Comparison of ENCODE assay signal across 7 mouse cellular contexts in the genomic region with DNA sequence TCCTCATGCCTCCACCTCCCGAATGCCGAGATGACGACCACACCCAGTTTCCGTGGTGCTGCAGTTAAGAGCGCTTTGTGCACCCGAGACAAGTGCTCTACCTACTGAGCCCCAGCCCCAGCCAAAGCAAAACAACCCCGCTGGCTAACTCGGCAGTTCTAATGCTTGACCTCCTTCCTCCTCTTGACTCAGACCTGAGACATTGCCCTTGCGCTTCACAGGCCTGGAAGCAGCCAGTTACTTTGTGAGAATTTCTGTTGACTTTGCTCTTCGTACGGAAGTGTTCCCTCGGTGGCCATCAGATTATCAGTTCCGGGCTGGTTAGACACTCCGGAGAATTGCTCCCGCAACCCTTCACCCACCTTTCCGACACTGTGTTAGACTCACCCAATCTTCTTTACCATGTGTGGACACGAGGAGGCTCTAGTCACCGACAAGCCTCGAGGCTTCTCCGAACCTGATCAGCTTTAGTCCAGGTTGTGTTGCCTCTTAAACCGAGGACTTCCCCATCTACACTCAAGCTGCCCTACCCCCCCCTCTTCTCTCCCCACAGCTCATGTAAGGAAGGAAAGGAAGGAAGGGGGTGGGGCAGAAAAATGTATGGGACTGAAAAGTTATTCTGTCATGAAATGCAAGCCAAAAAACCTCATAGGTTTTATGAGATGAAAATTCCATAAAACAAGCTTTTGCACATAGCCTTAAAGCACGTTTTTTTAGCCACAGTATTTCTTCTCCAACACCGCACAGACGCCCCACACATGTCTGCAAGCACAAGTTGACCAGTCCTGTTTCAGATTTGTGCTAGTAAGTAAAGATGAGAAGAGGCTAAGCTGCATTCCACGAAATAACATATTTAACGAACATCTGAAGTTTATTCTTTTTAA. TPM values are rescaled to one million over a fixed set of nuclear protein-coding genes. Genes with fewer than 3 reads are reported as not detected.
DNase-seq lines count a peak whose midpoint lies in the region; ATAC-seq lines count a peak whose summit lies in the region.

No protein-coding gene starts in this region.

- H3K4me3 ChIP-seq in heart, embryonic 16.5 days (ENCODE audit: low read length): peak overlapping the region; percentile 42
- peak overlapping the region; percentile 65 for H3K4me3 ChIP-seq in liver, embryonic 15.5 days (replicated peaks)
- H3K4me3 ChIP-seq in forebrain, embryonic 14.5 days (ENCODE audit: low read depth, low read length): no peak overlapping the region

- 49% methylated on average over 26 of the region's 26 CpGs for WGBS in heart, embryonic 16.5 days
- WGBS in liver, embryonic 15.5 days (ENCODE audit: insufficient replicate concordance): 11% methylated on average over 26 of the region's 26 CpGs
- 81% methylated on average over 26 of the region's 26 CpGs for WGBS in forebrain, embryonic 14.5 days

- no peaks in the 10 kb centered on the region for H3K27me3 ChIP-seq in heart, embryonic 16.5 days (ENCODE audit: control insufficient read depth, insufficient read depth, low read length)
- no peaks in the 10 kb centered on the region for H3K27me3 ChIP-seq in liver, embryonic 15.5 days
- H3K27me3 ChIP-seq in splenic B cell, adult 2 months (ENCODE audit: control insufficient read depth, insufficient read depth, low read length, poor library complexity, severe bottlenecking): no peaks in the 10 kb centered on the region
- no peaks in the 10 kb centered on the region for H3K27me3 ChIP-seq in forebrain, embryonic 14.5 days (replicated peaks; ENCODE audit: control insufficient read depth, insufficient read depth, low read length)

- peak overlapping the region; percentile 74 for H3K27ac ChIP-seq in heart, embryonic 16.5 days (ENCODE audit: low read length)
- H3K27ac ChIP-seq in liver, embryonic 15.5 days (replicated peaks): peak overlapping the region; percentile 86
- H3K27ac ChIP-seq in forebrain, embryonic 14.5 days (ENCODE audit: low read depth, low read length): no peak overlapping the region

- peaks cover 6% of the 10 kb centered on the region for H3K4me1 ChIP-seq in heart, embryonic 16.5 days (ENCODE audit: control insufficient read depth, insufficient read depth, low read length)
- H3K4me1 ChIP-seq in liver, embryonic 15.5 days (replicated peaks): peaks cover 40% of the 10 kb centered on the region
- H3K4me1 ChIP-seq in forebrain, embryonic 14.5 days (ENCODE audit: control insufficient read depth, insufficient read depth, low read length): no peaks in the 10 kb centered on the region

- peak; percentile 59 for DNase-seq in T-cell, adult 2 months (ENCODE audit: low spot score)
- DNase-seq in splenic B cell, adult 2 months (ENCODE audit: low read depth, low spot score): peak; percentile 76
- DNase-seq in embryo, embryonic 10.5 days (ENCODE audit: low spot score): no peak
- no peak for DNase-seq in forebrain, embryonic 14.5 days (ENCODE audit: low spot score)

- no peaks in the 10 kb centered on the region for H3K9me3 ChIP-seq in heart, embryonic 16.5 days (replicated peaks; ENCODE audit: control insufficient read depth, low read length)
- H3K9me3 ChIP-seq in liver, embryonic 15.5 days (replicated peaks): no peaks in the 10 kb centered on the region
- no peaks in the 10 kb centered on the region for H3K9me3 ChIP-seq in forebrain, embryonic 14.5 days (replicated peaks; ENCODE audit: control insufficient read depth, low read length)

- H3K9ac ChIP-seq in heart, embryonic 16.5 days (ENCODE audit: low read length): peak overlapping the region; percentile 49
- H3K9ac ChIP-seq in liver, embryonic 15.5 days: peak overlapping the region; percentile 59
- no peak overlapping the region for H3K9ac ChIP-seq in forebrain, embryonic 14.5 days (ENCODE audit: low read length)

- ATAC-seq in CD4-positive, CD25-positive, alpha-beta regulatory T cell, adult 4 months: peak; percentile 53
- peak; percentile 45; the same call in 1 of the 2 replicates for ATAC-seq in heart, embryonic 16.5 days (replicated peaks; ENCODE audit: extremely low read depth, insufficient read depth, low FRiP score)
- ATAC-seq in liver, embryonic 15.5 days (ENCODE audit: insufficient read depth): peak; percentile 88
- ATAC-seq in forebrain, embryonic 14.5 days: no peak

- H3K36me3 ChIP-seq in heart, embryonic 16.5 days (ENCODE audit: control insufficient read depth, insufficient read depth): no peaks in the 10 kb centered on the region
- no peaks in the 10 kb centered on the region for H3K36me3 ChIP-seq in liver, embryonic 15.5 days (replicated peaks)
- H3K36me3 ChIP-seq in splenic B cell, adult 2 months (ENCODE audit: control insufficient read depth, insufficient read depth, low read length, poor library complexity, severe bottlenecking): no peaks in the 10 kb centered on the region; the same call in 1 of the 2 replicates
- no peaks in the 10 kb centered on the region for H3K36me3 ChIP-seq in forebrain, embryonic 14.5 days (ENCODE audit: control insufficient read depth, insufficient read depth, low read length)

- H3K4me2 ChIP-seq in heart, embryonic 16.5 days (ENCODE audit: low read depth, low read length): peak overlapping the region; percentile 44
- H3K4me2 ChIP-seq in liver, embryonic 15.5 days: peak overlapping the region; percentile 77
- H3K4me2 ChIP-seq in forebrain, embryonic 14.5 days (ENCODE audit: low read length): no peak overlapping the region

RNA-seq across cellular contexts. Expression of gene Wipf1, which starts 44.1 kb away (rescaled TPM):
- polyA plus RNA-seq in CD4-positive, CD25-positive, alpha-beta regulatory T cell, adult 4 months (2017; shearing (Covaris generic)): 10 to 100 TPM; 54.2 to 66.6 TPM
- polyA plus RNA-seq in heart, embryonic 16.5 days (2015; fragmentation: Nextera tagmentation; extraction: Ambion mirVana): 5.0 and 7.4 TPM in 2 replicates
- polyA plus RNA-seq in liver, embryonic 15.5 days (2015; fragmentation: Nextera tagmentation; extraction: Ambion mirVana): 3.5 and 3.8 TPM in 2 replicates
- 2.5 and 2.8 TPM in 2 replicates for polyA plus RNA-seq in forebrain, embryonic 14.5 days (2014; fragmentation: Nextera tagmentation; extraction: Ambion mirVana)

Comparison
In these comparisons a context has a peak if more than half of its experiments do, and no peak if none do; other contexts are left out.
1. DNase-seq: peak in T-cell, adult 2 months (single experiment) and splenic B cell, adult 2 months (single experiment); none in embryo, embryonic 10.5 days (single experiment) and forebrain, embryonic 14.5 days (single experiment).